Mouse (Mus musculus): ENCODE results near the gene Traf5.

The Traf5 gene

GRCm38 (mm10) chr1:192090689-192091567, 1.4 kb downstream of the Traf5 start:
- DNase-seq, result no peak

- no peak for DNase-seq
These were observed 2.1 kb downstream of the Traf5 start for GRCm38 (mm10) chr1:192090281-192090680.

GRCm38 (mm10) chr1:192089208-192090166, 2.9 kb downstream of the Traf5 start:
- DNase-seq, result no peak

GRCm38 (mm10) chr1:192088011-192088410, 4.3 kb downstream of the Traf5 start:
- DNase-seq, result no peak

GRCm38 (mm10) chr1:192087098-192087497, 5.3 kb downstream of the Traf5 start:
- DNase-seq, result no peak

GRCm38 (mm10) chr1:192086279-192087037, 5.9 kb downstream of the Traf5 start:
- DNase-seq, result no peak

GRCm38 (mm10) chr1:192085218-192085617, 7.1 kb downstream of the Traf5 start:
- DNase-seq, result no peak

GRCm38 (mm10) chr1:192082646-192083045, 9.7 kb downstream of the Traf5 start:
- no peak for DNase-seq

GRCm38 (mm10) chr1:192081129-192081528, 11.2 kb downstream of the Traf5 start:
- DNase-seq, result no peak

- DNase-seq, result no peak
These were observed 13.2 kb downstream of the Traf5 start for GRCm38 (mm10) chr1:192079121-192079520.

GRCm38 (mm10) chr1:192078406-192078805, 14.0 kb downstream of the Traf5 start:
- DNase-seq, result no peak

- no peak for DNase-seq
These were observed 15.4 kb downstream of the Traf5 start for GRCm38 (mm10) chr1:192076796-192077535.

GRCm38 (mm10) chr1:192076101-192076500, 16.3 kb downstream of the Traf5 start:
- no peak for DNase-seq

GRCm38 (mm10) chr1:192074824-192075223, 17.5 kb downstream of the Traf5 start:
- DNase-seq, result no peak

GRCm38 (mm10) chr1:192072426-192072825, 19.9 kb downstream of the Traf5 start:
- DNase-seq, result no peak

GRCm38 (mm10) chr1:192070618-192071051, 21.7 kb downstream of the Traf5 start:
- DNase-seq, result no peak

- no peak for DNase-seq
These were observed 22.3 kb downstream of the Traf5 start for GRCm38 (mm10) chr1:192069971-192070591.

GRCm38 (mm10) chr1:192068188-192068587, 24.2 kb downstream of the Traf5 start:
- no peak for DNase-seq

- no peak for DNase-seq
These were observed 25.4 kb downstream of the Traf5 start for GRCm38 (mm10) chr1:192066956-192067355.

- no peak for DNase-seq
These were observed 29.0 kb downstream of the Traf5 start for GRCm38 (mm10) chr1:192063209-192063946.

GRCm38 (mm10) chr1:192062682-192063081, 29.7 kb downstream of the Traf5 start:
- no peak for DNase-seq

All from cerebellum, adult 11-12 months (tissue).